Mouse (Mus musculus): ENCODE measurements at regions not wholly inside any gene's neighbourhood (a gene's known extent, or its start where the extent isn't known, plus 50 kb on each side); places are given as distances from the start of the nearest gene placed in this dataset.

- 88% methylated on average over 3 of the region's 3 CpGs for WGBS
- H3K4me2 ChIP-seq, result no peak overlapping the region
- ATAC-seq (ENCODE audit: low FRiP score), result no peak
Observed at GRCm38 (mm10) chr14:72807947-72808346, 98.1 kb upstream of the Fndc3a start.

GRCm38 (mm10) chr14:72807286-72807685 lies 97.5 kb upstream of the Fndc3a start:
- no peak overlapping the region for H3K4me3 ChIP-seq
- H3K9me3 ChIP-seq, result no peaks in the 10 kb centered on the region
- no peaks in the 10 kb centered on the region for H3K4me1 ChIP-seq (replicated peaks)
- no peaks in the 10 kb centered on the region for H3K27me3 ChIP-seq
- WGBS, result 92% methylated on average over 7 of the region's 7 CpGs
- no peak overlapping the region for H3K4me2 ChIP-seq
- no peaks in the 10 kb centered on the region for H3K36me3 ChIP-seq
- H3K9ac ChIP-seq, result no peak overlapping the region
- no peak overlapping the region for H3K27ac ChIP-seq
- ATAC-seq (ENCODE audit: low FRiP score), result no peak

More at GRCm38 (mm10) chr14:72807947-72808346, 98.1 kb upstream of the Fndc3a start:
- Histone ChIP-seq H3K9ac (no peak overlapping the region), H3K9me3 (no peaks in the 10 kb centered on the region), H3K27me3 (no peaks in the 10 kb centered on the region), H3K4me1 (replicated peaks) (no peaks in the 10 kb centered on the region), H3K4me3 (no peak overlapping the region), H3K36me3 (no peaks in the 10 kb centered on the region), H3K27ac (no peak overlapping the region)

- no peaks in the 10 kb centered on the region for H3K4me1 ChIP-seq (replicated peaks)
- H3K4me3 ChIP-seq, result no peak overlapping the region
- ATAC-seq (ENCODE audit: low FRiP score), result no peak
- no peak overlapping the region for H3K4me2 ChIP-seq
- H3K9me3 ChIP-seq, result no peaks in the 10 kb centered on the region
- H3K36me3 ChIP-seq, result no peaks in the 10 kb centered on the region
- H3K27me3 ChIP-seq, result no peaks in the 10 kb centered on the region
- 94% methylated on average over 6 of the region's 6 CpGs for WGBS
- H3K9ac ChIP-seq, result no peak overlapping the region
- no peak overlapping the region for H3K27ac ChIP-seq
Observed at GRCm38 (mm10) chr14:72806598-72806997, 96.8 kb upstream of the Fndc3a start.

GRCm38 (mm10) chr14:72803579-72803978 lies 93.8 kb upstream of the Fndc3a start:
- Histone ChIP-seq H3K4me1 (replicated peaks) (no peaks in the 10 kb centered on the region), H3K27ac (no peak overlapping the region), H3K9ac (no peak overlapping the region), H3K9me3 (no peaks in the 10 kb centered on the region), H3K36me3 (no peaks in the 10 kb centered on the region), H3K27me3 (no peaks in the 10 kb centered on the region), H3K4me3 (no peak overlapping the region), H3K4me2 (no peak overlapping the region)
- no peak for ATAC-seq (ENCODE audit: low FRiP score)

- no peaks in the 10 kb centered on the region for H3K27me3 ChIP-seq
- H3K9me3 ChIP-seq, result no peaks in the 10 kb centered on the region
- H3K9ac ChIP-seq, result no peak overlapping the region
- no peak overlapping the region for H3K4me3 ChIP-seq
- no peak overlapping the region for H3K4me2 ChIP-seq
- H3K27ac ChIP-seq, result no peak overlapping the region
- no peaks in the 10 kb centered on the region for H3K4me1 ChIP-seq (replicated peaks)
- no peaks in the 10 kb centered on the region for H3K36me3 ChIP-seq
- ATAC-seq (ENCODE audit: low FRiP score), result no peak
- WGBS, result 89% methylated on average over 3 of the region's 3 CpGs
Observed at GRCm38 (mm10) chr14:72790654-72791053, 80.9 kb upstream of the Fndc3a start.

GRCm38 (mm10) chr14:72786929-72787328 lies 77.1 kb upstream of the Fndc3a start:
- Histone ChIP-seq H3K9ac (no peak overlapping the region), H3K36me3 (no peaks in the 10 kb centered on the region), H3K4me2 (no peak overlapping the region), H3K27me3 (no peaks in the 10 kb centered on the region), H3K4me3 (no peak overlapping the region), H3K27ac (no peak overlapping the region), H3K4me1 (replicated peaks) (no peaks in the 10 kb centered on the region), H3K9me3 (no peaks in the 10 kb centered on the region)
- no peak for ATAC-seq (ENCODE audit: low FRiP score)
- 87% methylated on average over 3 of the region's 3 CpGs for WGBS

GRCm38 (mm10) chr14:72783248-72783647 lies 73.4 kb upstream of the Fndc3a start:
- no peaks in the 10 kb centered on the region for H3K9me3 ChIP-seq
- H3K4me2 ChIP-seq, result no peak overlapping the region
- 67% methylated on average over 9 of the region's 9 CpGs for WGBS
- ATAC-seq (ENCODE audit: low FRiP score), result no peak
- no peak overlapping the region for H3K4me3 ChIP-seq
- H3K9ac ChIP-seq, result no peak overlapping the region
- H3K27me3 ChIP-seq, result no peaks in the 10 kb centered on the region
- no peak overlapping the region for H3K27ac ChIP-seq
- no peaks in the 10 kb centered on the region for H3K36me3 ChIP-seq
- no peaks in the 10 kb centered on the region for H3K4me1 ChIP-seq (replicated peaks)

- Histone ChIP-seq H3K27me3 (no peaks in the 10 kb centered on the region), H3K4me2 (no peak overlapping the region), H3K36me3 (no peaks in the 10 kb centered on the region), H3K9ac (no peak overlapping the region), H3K9me3 (no peaks in the 10 kb centered on the region), H3K4me3 (no peak overlapping the region), H3K4me1 (replicated peaks) (no peaks in the 10 kb centered on the region), H3K27ac (no peak overlapping the region)
- WGBS, result 56% methylated on average over 4 of the region's 4 CpGs
- no peak for ATAC-seq (ENCODE audit: low FRiP score)
Observed at GRCm38 (mm10) chr14:72779446-72779845, 69.6 kb upstream of the Fndc3a start.

- Histone ChIP-seq H3K27ac (no peak overlapping the region), H3K4me3 (no peak overlapping the region), H3K4me2 (no peak overlapping the region), H3K4me1 (replicated peaks) (no peaks in the 10 kb centered on the region), H3K9me3 (no peaks in the 10 kb centered on the region), H3K27me3 (no peaks in the 10 kb centered on the region), H3K36me3 (no peaks in the 10 kb centered on the region), H3K9ac (no peak overlapping the region)
- no peak for ATAC-seq (ENCODE audit: low FRiP score)
- 78% methylated on average over 6 of the region's 6 CpGs for WGBS
Observed at GRCm38 (mm10) chr14:72778756-72779155, 69.0 kb upstream of the Fndc3a start.

- Histone ChIP-seq H3K9ac (no peak overlapping the region), H3K4me2 (no peak overlapping the region), H3K27ac (no peak overlapping the region), H3K4me1 (replicated peaks) (no peaks in the 10 kb centered on the region), H3K27me3 (no peaks in the 10 kb centered on the region), H3K4me3 (no peak overlapping the region), H3K36me3 (no peaks in the 10 kb centered on the region), H3K9me3 (no peaks in the 10 kb centered on the region)
- 88% methylated on average over 6 of the region's 6 CpGs for WGBS
- no peak for ATAC-seq (ENCODE audit: low FRiP score)
Observed at GRCm38 (mm10) chr14:72777927-72778560, 68.2 kb upstream of the Fndc3a start.

- H3K4me2 ChIP-seq, result no peak overlapping the region
- H3K9ac ChIP-seq, result no peak overlapping the region
- ATAC-seq (ENCODE audit: low FRiP score), result no peak
- WGBS, result 39% methylated on average over 1 of the region's 1 CpGs
- no peaks in the 10 kb centered on the region for H3K36me3 ChIP-seq
- H3K4me3 ChIP-seq, result no peak overlapping the region
- no peaks in the 10 kb centered on the region for H3K9me3 ChIP-seq
- no peak overlapping the region for H3K27ac ChIP-seq
- no peaks in the 10 kb centered on the region for H3K27me3 ChIP-seq
- H3K4me1 ChIP-seq (replicated peaks), result no peaks in the 10 kb centered on the region
Observed at GRCm38 (mm10) chr14:72770237-72770636, 60.4 kb upstream of the Fndc3a start.

GRCm38 (mm10) chr14:72760123-72760522 lies 50.3 kb upstream of the Fndc3a start:
- H3K4me1 ChIP-seq (replicated peaks), result no peaks in the 10 kb centered on the region
- no peak overlapping the region for H3K9ac ChIP-seq
- H3K27me3 ChIP-seq, result no peaks in the 10 kb centered on the region
- no peaks in the 10 kb centered on the region for H3K9me3 ChIP-seq
- no peak overlapping the region for H3K4me3 ChIP-seq
- no peak overlapping the region for H3K27ac ChIP-seq
- no peaks in the 10 kb centered on the region for H3K36me3 ChIP-seq
- no peak overlapping the region for H3K4me2 ChIP-seq
- ATAC-seq (ENCODE audit: low FRiP score), result no peak
